Mouse (Mus musculus) lung, embryonic 16.5 days (tissue): ENCODE results near the gene Nedd4. TPM values are rescaled to one million over a fixed set of nuclear protein-coding genes. Genes with fewer than 3 reads are reported as not detected.

ENCODE experiments used
- ATAC-seq: fragments of 200-750 bp; cut with Nextera tagmentation; 2 replicates; pipeline ENCODE4 v1.8.0; 2017; ENCODE audit warnings: low read depth, mild to moderate bottlenecking, moderate library complexity
- H3K27ac ChIP-seq: fragments of 300-500 bp; sonication (generic); 2 replicates; pipeline ENCODE4 v1.5.1; 2014; ENCODE audit warnings: mild to moderate bottlenecking, control low read depth, low read length
- H3K27me3 ChIP-seq: fragments of 300-500 bp; sonication (generic); 2 replicates; pipeline ENCODE4 v1.6.1; 2014; ENCODE audit warnings: low read depth, low read length, mixed read lengths; ENCODE audit not compliant: control insufficient read depth, insufficient read depth
- H3K36me3 ChIP-seq: fragments of 300-500 bp; sonication (generic); 2 replicates; pipeline ENCODE4 v1.6.1; 2014; ENCODE audit warnings: low read length; ENCODE audit not compliant: control insufficient read depth, insufficient read depth
- H3K4me1 ChIP-seq: fragments of 300-500 bp; sonication (generic); replicated peaks from 2 replicates; pipeline ENCODE4 v1.6.1; 2014; ENCODE audit warnings: low read length, mixed read lengths; ENCODE audit not compliant: control insufficient read depth, insufficient read depth
- H3K4me2 ChIP-seq: fragments of 300-500 bp; sonication (generic); 2 replicates; pipeline ENCODE4 v1.6.1; 2014; ENCODE audit warnings: low read depth, low read length, control low read depth
- H3K4me3 ChIP-seq: fragments of 300-500 bp; sonication (generic); 2 replicates; pipeline ENCODE4 v1.5.1; 2014; ENCODE audit warnings: mild to moderate bottlenecking, low read length, control low read depth
- H3K9ac ChIP-seq: fragments of 300-500 bp; sonication (generic); 2 replicates; pipeline ENCODE4 v1.6.1; 2014; ENCODE audit warnings: low read length, control low read depth
- H3K9me3 ChIP-seq: fragments of 300-500 bp; sonication (generic); 2 replicates; pipeline ENCODE4 v1.6.1; 2016; ENCODE audit warnings: low read length; ENCODE audit not compliant: control insufficient read depth
- WGBS: fragments of 180-500 bp; shearing (Covaris S2); extraction: QIAGEN DNeasy Blood & Tissue Kit; methylation state at CpG from one replicate; pipeline ENCODE4 v1.1.7; 2014; 5-methylcytosine and 5-hydroxymethylcytosine counted together
- polyA plus RNA-seq: library from polyadenylated mRNA; unstranded; fragments of >200 nt; fragmentation: Nextera tagmentation; extraction: Ambion mirVana; gene quantifications from 2 replicates; pipeline ENCODE4 v1.2.1, GENCODE M21; 2015

Nedd4 gene
- polyA plus RNA-seq, 1 experiment from 2014 or later = 678 TPM

DNA sequence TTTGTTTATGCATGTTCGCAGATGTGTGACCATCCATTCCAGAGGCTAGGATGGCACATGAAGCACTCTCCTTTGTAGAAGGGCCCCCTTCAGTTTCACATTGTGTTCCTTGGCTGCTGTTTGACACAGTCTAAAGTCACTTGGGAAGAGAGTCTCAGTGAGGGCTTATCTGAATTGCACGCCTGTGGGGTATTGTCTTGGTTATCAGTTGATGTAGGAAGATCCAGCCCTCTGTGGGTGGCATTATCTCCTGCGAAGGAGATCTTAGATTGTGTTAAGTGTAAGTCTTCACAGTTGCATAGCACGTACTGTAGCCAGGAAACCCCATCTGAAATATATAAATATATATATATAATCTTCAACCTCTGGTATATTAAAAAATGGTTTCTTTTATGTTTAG lies 23.1 kb downstream of the Nedd4 start:
- no peaks in the 10 kb centered on the region for H3K27me3 ChIP-seq
- no peak overlapping the region for H3K4me2 ChIP-seq
- H3K36me3 ChIP-seq = peaks cover 63% of the 10 kb centered on the region
- WGBS = 80% methylated on average over 4 of the region's 4 CpGs
- no peaks in the 10 kb centered on the region for H3K9me3 ChIP-seq
- H3K4me3 ChIP-seq = no peak overlapping the region
- no peak overlapping the region for H3K9ac ChIP-seq
- H3K4me1 ChIP-seq = no peaks in the 10 kb centered on the region
- no peak for ATAC-seq
- no peak overlapping the region for H3K27ac ChIP-seq

DNA sequence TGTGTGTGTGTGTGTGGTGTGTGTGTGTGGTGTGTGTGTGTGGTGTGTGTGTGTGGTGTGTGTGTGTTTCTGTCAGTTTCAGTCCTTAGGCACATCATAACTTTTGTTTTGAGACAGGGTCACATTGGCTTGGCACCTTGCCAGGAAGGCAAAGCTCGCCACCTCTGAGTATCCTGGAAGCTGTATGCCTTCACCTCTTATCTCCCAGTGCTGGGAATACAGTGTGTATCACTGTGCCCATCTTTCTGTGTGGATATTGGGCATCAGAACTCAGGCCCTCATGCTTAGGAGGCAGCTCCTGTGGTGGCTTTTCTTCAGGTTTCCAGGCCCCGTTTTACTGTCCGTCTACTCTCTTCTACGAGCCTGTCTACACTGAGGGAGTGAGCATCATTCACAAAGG lies 24.4 kb downstream of the Nedd4 start:
- 69% methylated on average over 4 of the region's 4 CpGs for WGBS
- H3K4me2 ChIP-seq = no peak overlapping the region
- no peaks in the 10 kb centered on the region for H3K9me3 ChIP-seq
- H3K36me3 ChIP-seq = peaks cover 65% of the 10 kb centered on the region
- H3K27ac ChIP-seq = no peak overlapping the region
- no peaks in the 10 kb centered on the region for H3K4me1 ChIP-seq
- H3K27me3 ChIP-seq = no peaks in the 10 kb centered on the region
- no peak overlapping the region for H3K4me3 ChIP-seq
- ATAC-seq = peak; percentile 10; the same call in 1 of the 2 replicates
- no peak overlapping the region for H3K9ac ChIP-seq

DNA sequence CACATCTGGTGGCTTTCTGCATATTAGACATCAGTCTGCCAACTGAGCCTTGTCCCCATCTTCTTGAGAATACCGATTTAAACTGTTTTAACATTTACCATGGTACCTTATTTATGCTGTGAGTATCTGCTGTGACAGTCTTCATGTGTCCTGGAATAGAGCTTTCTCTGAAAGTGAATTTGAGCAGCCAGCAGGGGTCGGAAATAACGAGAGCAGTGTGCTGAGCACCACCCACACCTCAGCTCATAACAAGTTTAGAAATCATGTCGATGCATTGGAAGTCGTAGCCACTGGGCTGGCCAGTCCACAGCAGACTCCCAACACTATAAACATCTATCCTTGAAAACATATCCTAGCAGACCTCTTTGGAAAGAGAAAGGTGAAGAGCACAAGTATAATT lies 27.4 kb downstream of the Nedd4 start:
- peaks cover 64% of the 10 kb centered on the region for H3K36me3 ChIP-seq
- H3K4me1 ChIP-seq = 0 out of 2 replicates have a peak, but pooled peaks cover 1% of the 10 kb centered on the region
- WGBS = 67% methylated on average over 5 of the region's 5 CpGs
- no peak overlapping the region for H3K27ac ChIP-seq
- H3K4me2 ChIP-seq = no peak overlapping the region
- no peaks in the 10 kb centered on the region for H3K9me3 ChIP-seq
- H3K4me3 ChIP-seq = no peak overlapping the region
- no peaks in the 10 kb centered on the region for H3K27me3 ChIP-seq
- H3K9ac ChIP-seq = no peak overlapping the region
- no peak for ATAC-seq

DNA sequence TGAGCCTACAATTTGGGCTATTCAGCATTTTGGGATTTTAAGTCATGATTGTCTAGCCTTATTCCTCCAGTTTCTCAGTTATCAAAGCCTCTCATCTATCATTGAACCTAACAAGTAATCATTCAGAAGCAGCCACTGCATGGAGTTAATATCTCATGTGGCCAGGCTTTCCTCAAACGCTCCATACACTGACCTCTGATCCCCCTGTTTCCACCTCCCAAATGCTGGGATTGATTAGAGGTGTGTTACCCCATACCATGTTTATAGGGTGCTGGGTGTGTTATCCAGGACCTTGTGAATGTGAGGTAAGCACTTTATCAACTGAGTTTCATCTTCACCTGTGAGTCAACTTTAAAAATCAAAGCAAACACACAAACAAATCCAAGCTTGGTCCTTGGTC lies 28.7 kb downstream of the Nedd4 start:
- no peak for ATAC-seq
- H3K4me3 ChIP-seq = no peak overlapping the region
- peaks cover 58% of the 10 kb centered on the region for H3K36me3 ChIP-seq
- H3K9me3 ChIP-seq = no peaks in the 10 kb centered on the region
- WGBS = 61% methylated on average over 1 of the region's 1 CpGs
- no peak overlapping the region for H3K4me2 ChIP-seq
- 0 out of 2 replicates have a peak, but pooled peaks cover 2% of the 10 kb centered on the region for H3K4me1 ChIP-seq
- H3K9ac ChIP-seq = no peak overlapping the region
- no peak overlapping the region for H3K27ac ChIP-seq
- no peaks in the 10 kb centered on the region for H3K27me3 ChIP-seq

DNA sequence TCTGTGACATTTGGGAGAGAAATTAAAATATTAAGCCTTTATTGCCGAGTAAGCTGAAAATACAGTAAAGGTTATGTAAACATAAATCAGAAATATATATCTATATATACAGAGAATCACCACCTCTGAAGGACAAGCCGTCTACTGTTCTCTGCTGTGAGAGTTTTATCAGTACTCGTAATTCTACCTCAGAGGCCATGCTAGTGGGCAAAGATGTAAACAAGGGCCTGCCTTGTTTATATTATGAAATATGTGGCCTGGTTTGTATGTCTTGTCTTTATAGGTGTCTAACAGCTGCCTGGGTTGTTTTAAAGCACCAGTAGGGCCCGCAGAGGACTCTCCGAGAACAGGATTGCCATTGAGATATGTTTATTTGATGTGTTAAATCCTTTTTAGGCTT lies 29.8 kb downstream of the Nedd4 start:
- no peaks in the 10 kb centered on the region for H3K27me3 ChIP-seq
- 49% methylated on average over 5 of the region's 5 CpGs for WGBS
- H3K4me3 ChIP-seq = no peak overlapping the region
- no peak overlapping the region for H3K9ac ChIP-seq
- H3K4me2 ChIP-seq = no peak overlapping the region
- no peak for ATAC-seq
- H3K9me3 ChIP-seq = no peaks in the 10 kb centered on the region
- H3K27ac ChIP-seq = no peak overlapping the region
- H3K4me1 ChIP-seq = 0 out of 2 replicates have a peak, but pooled peaks cover 2% of the 10 kb centered on the region
- H3K36me3 ChIP-seq = peaks cover 53% of the 10 kb centered on the region

DNA sequence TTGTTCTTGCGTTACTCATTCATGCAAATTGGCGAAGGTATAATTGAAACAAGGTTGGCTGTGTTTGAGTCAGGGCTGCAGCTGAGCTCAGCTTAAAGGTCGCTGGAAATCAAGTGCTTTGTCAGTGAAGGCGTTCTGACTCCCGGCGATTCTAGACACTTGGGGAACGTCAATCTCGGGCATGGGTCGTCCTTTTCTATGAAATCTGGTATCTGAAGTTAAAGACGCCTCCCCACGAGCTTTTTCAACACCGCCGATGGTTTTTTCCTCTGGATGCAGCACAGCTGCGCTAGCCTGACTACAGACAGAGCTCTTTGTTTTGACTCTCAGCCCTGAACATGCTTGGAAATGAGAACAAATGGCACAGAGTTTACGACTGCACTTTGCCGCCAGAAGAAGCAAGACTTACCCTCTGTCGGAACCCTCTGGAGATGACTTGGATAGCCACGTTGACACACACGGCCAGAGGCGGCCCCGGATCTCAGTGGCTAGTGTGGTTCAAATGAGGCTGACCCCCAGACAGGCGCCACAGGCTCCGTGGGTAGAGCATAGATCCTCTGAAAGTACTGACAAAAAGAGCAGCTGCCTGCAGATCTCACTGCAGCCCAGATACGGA lies 31.0 kb downstream of the Nedd4 start:
- Histone ChIP-seq H3K9ac (no peak overlapping the region), H3K9me3 (no peaks in the 10 kb centered on the region), H3K4me1 (0 out of 2 replicates have a peak, but pooled peaks cover 2% of the 10 kb centered on the region), H3K27ac (peak overlapping the region; percentile 25; the same call in 1 of the 2 replicates), H3K36me3 (peaks cover 54% of the 10 kb centered on the region), H3K4me3 (no peak overlapping the region), H3K27me3 (no peaks in the 10 kb centered on the region), H3K4me2 (no peak overlapping the region)
- no peak for ATAC-seq
- WGBS = 65% methylated on average over 24 of the region's 24 CpGs

DNA sequence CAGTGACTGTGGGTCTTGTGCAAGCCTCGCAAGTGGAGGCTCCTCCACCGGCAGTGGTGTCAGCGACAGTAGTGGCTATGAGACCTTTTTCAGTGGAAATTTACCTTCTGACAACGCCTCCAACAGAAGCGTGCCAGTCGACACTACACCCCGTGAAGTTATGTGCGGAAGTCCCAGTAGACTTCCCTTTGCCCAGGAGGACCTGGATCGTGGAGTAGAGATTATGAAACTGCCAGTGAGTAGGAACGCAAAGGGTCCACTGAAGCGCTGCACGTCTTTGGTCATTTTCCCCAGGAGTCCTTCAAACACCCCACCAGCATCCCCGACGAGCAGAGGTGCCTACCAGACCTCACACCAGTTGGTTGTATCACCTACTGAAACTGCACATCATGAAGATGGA lies 31.7 kb downstream of the Nedd4 start:
- Histone ChIP-seq H3K27me3 (no peaks in the 10 kb centered on the region), H3K9ac (no peak overlapping the region), H3K9me3 (no peaks in the 10 kb centered on the region), H3K4me1 (0 out of 2 replicates have a peak, but pooled peaks cover 2% of the 10 kb centered on the region), H3K4me3 (no peak overlapping the region), H3K27ac (no peak overlapping the region), H3K36me3 (peaks cover 52% of the 10 kb centered on the region), H3K4me2 (no peak overlapping the region)
- ATAC-seq = no peak
- 77% methylated on average over 14 of the region's 14 CpGs for WGBS

DNA sequence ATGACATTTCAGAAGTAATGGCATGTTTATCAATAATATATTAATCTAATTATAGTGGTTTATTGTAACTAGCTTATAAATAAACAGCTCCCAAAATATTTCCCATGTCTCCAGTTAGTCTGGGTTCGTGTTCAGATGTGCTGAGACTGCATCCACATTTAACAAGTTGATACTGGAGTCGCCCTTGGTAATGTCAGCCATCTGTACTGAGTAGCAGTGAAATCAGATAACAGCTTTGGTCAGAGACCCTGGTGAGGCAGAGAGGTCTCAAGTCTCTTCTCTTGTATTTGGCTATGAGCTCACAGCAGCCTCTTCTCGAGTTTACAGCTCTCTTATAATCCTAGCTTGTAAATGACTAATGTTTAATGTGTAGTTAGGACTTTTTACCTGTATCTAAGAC lies 34.4 kb downstream of the Nedd4 start:
- Histone ChIP-seq H3K4me1 (peaks cover 2% of the 10 kb centered on the region; the same call in 1 of the 2 replicates), H3K4me2 (no peak overlapping the region), H3K27ac (no peak overlapping the region), H3K36me3 (peaks cover 52% of the 10 kb centered on the region), H3K9me3 (no peaks in the 10 kb centered on the region), H3K9ac (no peak overlapping the region), H3K27me3 (no peaks in the 10 kb centered on the region), H3K4me3 (no peak overlapping the region)
- ATAC-seq = no peak
- 44% methylated on average over 3 of the region's 3 CpGs for WGBS

DNA sequence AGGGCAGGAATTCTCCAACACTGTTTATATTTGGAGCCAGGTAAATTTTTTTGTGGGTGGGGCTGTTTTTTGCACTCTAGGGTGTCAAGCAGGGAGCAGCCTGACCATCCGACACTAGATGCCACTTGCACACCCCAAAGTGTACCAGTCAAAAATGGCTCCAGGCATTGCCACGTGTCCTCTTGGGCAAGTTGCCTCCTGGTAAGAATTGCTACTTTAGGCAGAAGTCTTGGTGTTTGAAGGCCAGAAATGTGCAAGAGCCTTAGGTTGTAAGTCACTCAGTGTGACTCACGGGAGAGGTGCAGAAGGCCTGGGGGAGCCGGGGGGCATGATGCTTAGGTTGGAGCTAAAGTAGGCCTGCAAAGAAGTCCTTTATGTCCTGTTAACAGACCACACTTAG lies 35.6 kb downstream of the Nedd4 start:
- Histone ChIP-seq H3K9me3 (no peaks in the 10 kb centered on the region), H3K36me3 (peaks cover 60% of the 10 kb centered on the region), H3K27me3 (no peaks in the 10 kb centered on the region), H3K9ac (no peak overlapping the region), H3K4me2 (no peak overlapping the region), H3K27ac (no peak overlapping the region), H3K4me3 (no peak overlapping the region), H3K4me1 (peaks cover 2% of the 10 kb centered on the region; the same call in 1 of the 2 replicates)
- ATAC-seq = no peak
- WGBS = 91% methylated on average over 4 of the region's 4 CpGs
